Mouse (Mus musculus) monocyte, adult 2 months (primary cell): ENCODE results near the gene Gpsm1.
"Not testable (repeated sequence)": the region's sequence is repeated elsewhere in the genome, so short reads cannot be mapped to it uniquely, and the experiment has no call there.

Experiments
- DNase-seq, 2 experiments: peaks; one replicate each; pipeline ENCODE4 v3.0.0; 2022; ENCODE audit warnings: low spot score in 2 of 2, low read depth in 1 of 2

Gpsm1 gene

GRCm38 (mm10) chr2:26364738-26365465 is 49.6 kb downstream of the Gpsm1 start:
- no peak for DNase-seq

GRCm38 (mm10) chr2:26367911-26368310 is 52.6 kb downstream of the Gpsm1 start:
- no peak for DNase-seq

- DNase-seq = no peak
These were observed 53.3 kb downstream of the Gpsm1 start for GRCm38 (mm10) chr2:26368572-26368971.

- no peak for DNase-seq
These were observed 57.1 kb downstream of the Gpsm1 start for GRCm38 (mm10) chr2:26372396-26372795.

GRCm38 (mm10) chr2:26380131-26380771 is 64.9 kb downstream of the Gpsm1 start, which contains the start of gene Snapc4:
Snapc4 (minus strand) TSS chr2:26380653.
- DNase-seq = peak in 1 of 2 experiments; percentile 50

GRCm38 (mm10) chr2:26380871-26381270 is 65.6 kb downstream of the Gpsm1 start:
- DNase-seq = not testable (repeated sequence)

GRCm38 (mm10) chr2:26387713-26388112 is 72.4 kb downstream of the Gpsm1 start:
- no peak for DNase-seq

- no peak for DNase-seq
These were observed 73.4 kb downstream of the Gpsm1 start for GRCm38 (mm10) chr2:26388682-26389153.

GRCm38 (mm10) chr2:26389154-26389690 is 73.9 kb downstream of the Gpsm1 start, which contains the start of the genes Entr1 and Pmpca:
Entr1 (minus strand) TSS chr2:26389316.
Pmpca (plus strand) TSS chr2:26389339.
- peak in 1 of 2 experiments; percentile 57 for DNase-seq

GRCm38 (mm10) chr2:26390954-26391353 is 75.6 kb downstream of the Gpsm1 start:
- no peak for DNase-seq

GRCm38 (mm10) chr2:26391617-26392016 is 76.3 kb downstream of the Gpsm1 start:
- DNase-seq = no peak
